Mouse (Mus musculus) megakaryocyte, adult 5-6 weeks (primary cell): Measurements from ENCODE around the gene Ccl19. TPM values are rescaled to one million over a fixed set of nuclear protein-coding genes. Genes with fewer than 3 reads are reported as not detected.
"Not testable (repeated sequence)": the region's sequence is repeated elsewhere in the genome, so short reads cannot be mapped to it uniquely, and the experiment has no call there.

Experiments
- ATAC-seq: 2 replicates; pipeline ENCODE4 v1.8.0; 2016; ENCODE audit warnings: mild to moderate bottlenecking, inconsistent platforms; ENCODE audit not compliant: poor library complexity, severe bottlenecking
- total RNA-seq, 2 experiments: library from RNA; stranded (forward) in 1 of 2; stranded (reverse) in 1 of 2; fragments of 153-499, 151-499 nt in 1 of 2; fragments of 221-1000, 200-1000 nt in 1 of 2; gene quantifications; 2 replicates each; pipeline versions ENCODE4 v1.2.3 to v1.2.4; 2015 to 2017

Gene Ccl19
- not detected in 2 replicates for total RNA-seq (2015)
- not detected in 2 replicates for total RNA-seq (2017)

DNA sequence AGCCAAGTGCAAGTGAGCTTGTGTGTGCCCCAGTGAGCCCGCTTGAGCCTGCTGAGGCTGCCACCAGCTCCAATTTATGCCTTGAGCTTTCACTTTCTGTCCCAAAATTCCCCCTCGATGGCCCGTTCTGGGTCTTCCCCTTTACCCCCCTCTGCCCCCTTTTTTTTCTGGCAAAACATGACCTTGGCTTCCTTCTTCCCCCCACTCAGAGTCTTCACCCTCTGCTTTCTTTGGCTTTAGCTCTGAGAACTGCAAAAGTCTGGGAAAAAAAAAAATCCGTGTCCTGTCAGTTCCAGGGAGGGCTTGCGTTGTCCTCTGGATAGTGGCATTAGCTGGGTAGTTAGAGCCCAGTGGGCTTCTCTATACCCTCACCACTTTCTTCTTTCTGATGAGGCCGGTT lies at the start of gene Ccl19:
TSS of gene Ccl19 (minus strand) at position 101 of the 400 bp plus-strand sequence.
- ATAC-seq: not testable (repeated sequence)

- not testable (repeated sequence) for ATAC-seq
These were observed 17.5 kb upstream of the Ccl19 start, which contains the start of gene Ccl21a for GRCm38 (mm10) chr4:42773893-42774292. TSS of gene Ccl21a (minus strand) at chr4:42773993.

DNA sequence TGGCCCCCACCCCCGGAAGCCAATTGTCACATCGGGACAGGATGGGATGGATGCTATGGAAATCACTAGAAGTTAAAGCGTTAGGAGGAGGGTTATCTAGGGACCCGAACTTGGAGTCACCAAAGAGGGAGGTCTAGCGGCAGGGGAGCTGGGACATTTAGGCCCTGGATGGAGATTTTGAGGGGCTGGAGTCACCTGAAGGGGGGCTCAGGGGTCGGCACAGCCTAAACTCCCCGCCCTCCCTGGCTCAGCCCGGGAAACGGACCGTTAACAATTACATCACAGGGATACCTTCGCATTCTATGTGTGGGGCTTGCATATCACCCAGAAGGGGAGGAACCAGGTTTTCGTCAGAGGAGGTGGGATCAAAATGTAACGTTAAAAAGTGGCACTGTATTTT lies 21.1 kb downstream of the Ccl19 start, which contains the start of gene 4930578G10Rik:
TSS of gene 4930578G10Rik (plus strand) at position 301 of the 400 bp plus-strand sequence.
- not testable (repeated sequence) for ATAC-seq

Other genes with a start within 250 kb of the Ccl19 start
- 0.09 TPM in 1 of 2 replicates, not detected in the other for gene Fam205a2, start 228.4 kb downstream of the Ccl19 start, total RNA-seq (2015)
- gene Fam205a2, start 228.4 kb downstream of the Ccl19 start, total RNA-seq (2017): not detected in 2 replicates
- not detected in 2 replicates for gene Gm10591, start 144.4 kb downstream of the Ccl19 start, total RNA-seq (2015)
- gene Gm10591, start 144.4 kb downstream of the Ccl19 start, total RNA-seq (2017): not detected in 2 replicates
- gene Gm2564, start 126.9 kb downstream of the Ccl19 start, total RNA-seq (2015): not detected in 2 replicates
- gene Gm2564, start 126.9 kb downstream of the Ccl19 start, total RNA-seq (2017): not detected in 2 replicates
- not detected in 2 replicates for gene Ccl27b, start 101.3 kb downstream of the Ccl19 start, total RNA-seq (2015)
- not detected in 2 replicates for gene Ccl27b, start 101.3 kb downstream of the Ccl19 start, total RNA-seq (2017)
- not detected in 2 replicates for gene Il11ra2, start 94.7 kb downstream of the Ccl19 start, total RNA-seq (2015)
- not detected in 2 replicates for gene Il11ra2, start 94.7 kb downstream of the Ccl19 start, total RNA-seq (2017)
- not detected in 2 replicates for gene 4930578G10Rik, start 21.0 kb downstream of the Ccl19 start, total RNA-seq (2015)
- not detected in 2 replicates for gene 4930578G10Rik, start 21.0 kb downstream of the Ccl19 start, total RNA-seq (2017)
- gene Ccl21a, start 17.4 kb upstream of the Ccl19 start, total RNA-seq (2015): not detected in 2 replicates
- gene Ccl21a, start 17.4 kb upstream of the Ccl19 start, total RNA-seq (2017): not detected in 2 replicates
- gene Fam205a1, start 97.3 kb upstream of the Ccl19 start, total RNA-seq (2015): 0.11 TPM in 1 of 2 replicates, not detected in the other
- not detected in 2 replicates for gene Fam205a1, start 97.3 kb upstream of the Ccl19 start, total RNA-seq (2017)
- not detected in 2 replicates for gene Gm12394, start 100.2 kb upstream of the Ccl19 start, total RNA-seq (2015)
- gene Gm12394, start 100.2 kb upstream of the Ccl19 start, total RNA-seq (2017): not detected in 2 replicates
- not detected in 2 replicates for gene Fam205c, start 117.7 kb upstream of the Ccl19 start, total RNA-seq (2015)
- gene Fam205c, start 117.7 kb upstream of the Ccl19 start, total RNA-seq (2017): not detected in 2 replicates
- not detected in 2 replicates for gene Phf24, start 160.1 kb upstream of the Ccl19 start, total RNA-seq (2015)
- gene Phf24, start 160.1 kb upstream of the Ccl19 start, total RNA-seq (2017): under 0.01 TPM in 1 of 2 replicates, not detected in the other
- 5.4 and 6.0 TPM in 2 replicates for gene Dnajb5, start 193.2 kb upstream of the Ccl19 start, total RNA-seq (2015)
- 2.6 and 6.3 TPM in 2 replicates for gene Dnajb5, start 193.2 kb upstream of the Ccl19 start, total RNA-seq (2017)
- not detected in 2 replicates for gene 1700022I11Rik, start 213.0 kb upstream of the Ccl19 start, total RNA-seq (2015)
- gene 1700022I11Rik, start 213.0 kb upstream of the Ccl19 start, total RNA-seq (2017): not detected in 2 replicates
- 81.5 and 86.4 TPM in 2 replicates for gene Vcp, start 243.9 kb upstream of the Ccl19 start, total RNA-seq (2015)
- gene Vcp, start 243.9 kb upstream of the Ccl19 start, total RNA-seq (2017): 154 and 165 TPM in 2 replicates